ENCODE assay signal across 20 mouse cellular contexts in the genomic region with DNA sequence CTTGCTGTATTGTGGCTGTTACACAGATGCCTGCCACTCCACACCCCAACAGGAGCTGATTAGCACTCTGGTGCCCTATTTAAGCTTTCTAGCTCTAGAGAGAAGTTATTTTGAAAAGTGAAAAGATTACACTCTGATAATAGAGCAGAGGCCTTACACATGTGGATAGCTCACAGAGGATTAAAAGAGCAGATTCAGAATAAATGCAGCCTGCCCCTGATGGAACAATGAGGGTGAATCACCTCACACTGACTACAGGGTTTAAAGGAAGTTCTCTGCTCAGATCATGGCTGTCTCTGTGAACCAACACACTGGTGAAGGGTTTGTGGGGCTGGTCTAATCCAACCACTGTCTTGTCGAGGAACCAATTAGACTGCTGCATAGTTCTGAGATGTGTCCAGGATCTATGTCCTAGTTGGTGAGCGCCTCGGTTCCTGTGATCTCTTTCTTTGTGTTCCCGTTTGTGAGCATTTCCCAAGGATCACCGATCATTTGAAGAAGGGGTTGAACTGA. TPM values are rescaled to one million over a fixed set of nuclear protein-coding genes. Genes with fewer than 3 reads are reported as not detected.
"Had no signal": no experiment of that assay in that cellular context is flagged by ENCODE, and none has a peak within 500 bp of the region (broad histone marks: within the 10 kb centered on the region; RNA-seq: fewer than 3 reads in every experiment).

No protein-coding gene starts in this region.

- H3K9me3 ChIP-seq: kidney, embryonic 15.5 days; limb, embryonic 10.5 days; liver, embryonic 15.5 days; midbrain, embryonic 13.5 days had no signal

- H3K36me3 ChIP-seq: kidney, embryonic 15.5 days; limb, embryonic 10.5 days; liver, embryonic 15.5 days; midbrain, embryonic 13.5 days had no signal

- DNase-seq: kidney, postnatal 14 days; lung, adult 2 months; lung, postnatal 36 days; right cerebral cortex, adult 18-20 months; thymus, postnatal 4 days had no signal

- H3K27me3 ChIP-seq: kidney, embryonic 15.5 days; liver, embryonic 15.5 days; midbrain, embryonic 13.5 days had no signal

- H3K4me3 ChIP-seq: kidney, embryonic 15.5 days; left cerebral cortex, adult 2 months; limb, embryonic 10.5 days; liver, embryonic 15.5 days; midbrain, embryonic 13.5 days had no signal

- H3K4me1 ChIP-seq: kidney, embryonic 15.5 days; limb, embryonic 10.5 days; liver, embryonic 15.5 days; midbrain, embryonic 13.5 days had no signal

- H3K27ac ChIP-seq: kidney, embryonic 15.5 days; left cerebral cortex, adult 2 months; limb, embryonic 10.5 days; liver, embryonic 15.5 days; midbrain, embryonic 13.5 days; stomach, postnatal 0 days had no signal

RNA-seq across cellular contexts. Expression of a gene that starts 32.2 kb away (rescaled TPM):
- total RNA-seq: layer of hippocampus, adult 8-10 months; layer of hippocampus, postnatal 14 days; left cerebral cortex, adult 2 months; left cerebral cortex, postnatal 14 days; megakaryocyte progenitor cell, adult 5-6 weeks had no signal
- polyA plus RNA-seq: kidney, embryonic 15.5 days; large intestine, adult 2 months; limb, embryonic 10.5 days; limb, embryonic 14.5 days; liver, embryonic 11.5 days; liver, embryonic 15.5 days; lung, adult 2 months; lung, postnatal 0 days; midbrain, embryonic 13.5 days; neural tube, embryonic 14.5 days; stomach, postnatal 0 days had no signal
